Mouse (Mus musculus): ENCODE data around the gene Vangl1.

DNA sequence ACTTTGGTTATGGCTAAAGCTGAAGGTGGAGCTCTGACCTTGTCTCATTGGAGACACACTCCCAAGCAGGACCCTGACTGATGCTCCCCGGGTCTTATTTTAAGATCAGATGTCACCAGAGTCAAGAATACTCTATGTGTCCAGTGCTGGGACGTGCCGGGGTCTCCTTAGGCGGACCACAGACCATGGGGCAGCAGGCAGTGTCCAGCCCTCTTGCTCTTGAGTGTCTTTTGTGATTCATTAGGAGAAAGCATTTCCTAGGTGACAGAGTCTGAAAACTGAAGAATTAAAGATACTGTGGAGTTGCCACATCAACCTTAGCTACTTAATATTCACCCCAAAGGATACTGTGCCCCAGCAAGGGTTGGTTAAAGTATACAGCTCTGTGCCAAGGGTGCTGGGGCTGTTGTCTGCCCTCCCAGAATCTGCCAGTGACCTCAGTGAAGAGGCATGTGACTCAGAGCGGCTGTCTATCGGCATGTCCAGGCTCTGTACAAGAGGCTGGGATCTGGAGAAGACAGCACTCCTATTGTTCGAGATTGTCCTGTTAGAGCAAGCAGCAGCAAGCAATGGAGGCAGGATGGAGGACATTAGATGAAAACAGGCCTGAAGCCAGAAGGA lies 92.4 kb downstream of the Vangl1 start:
- TF ChIP-seq CTCF (IDR thresholded peaks at IDR 0.05; ENCODE audit: borderline replicate concordance, control insufficient read depth, extremely low read depth, insufficient read depth, low read length, poor library complexity) (no peak), POLR2A (IDR thresholded peaks at IDR 0.05; ENCODE audit: control insufficient read depth, extremely low read depth, insufficient read depth, low read length, poor library complexity) (no peak)
